Mouse (Mus musculus) heart, embryonic 13.5 days (tissue): ENCODE results near the gene Lcp2. TPM values are rescaled to one million over a fixed set of nuclear protein-coding genes. Genes with fewer than 3 reads are reported as not detected.

Experiments used
- ATAC-seq: fragments of 200-750 bp; cut with Nextera tagmentation; 2 replicates; pipeline ENCODE4 v1.8.0; 2017; ENCODE audit warnings: moderate TSS enrichment; ENCODE audit not compliant: insufficient number of reproducible peaks, low FRiP score, low TSS enrichment; ENCODE audit errors: extremely low read depth
- H3K27ac ChIP-seq: fragments of 300-500 bp; sonication (generic); replicated peaks from 2 replicates; pipeline ENCODE4 v1.5.1; 2015; ENCODE audit warnings: moderate library complexity, mild to moderate bottlenecking, inconsistent platforms
- H3K27me3 ChIP-seq: fragments of 300-500 bp; sonication (generic); replicated peaks from 2 replicates; pipeline ENCODE4 v1.6.1; 2015; ENCODE audit warnings: mild to moderate bottlenecking, inconsistent platforms
- H3K36me3 ChIP-seq: fragments of 300-500 bp; sonication (generic); 2 replicates; pipeline ENCODE4 v1.6.1; 2015; ENCODE audit warnings: mild to moderate bottlenecking, inconsistent platforms
- H3K4me1 ChIP-seq: fragments of 300-500 bp; sonication (generic); 2 replicates; pipeline ENCODE4 v1.6.1; 2015; ENCODE audit warnings: inconsistent platforms
- H3K4me2 ChIP-seq: fragments of 300-500 bp; sonication (generic); 2 replicates; pipeline ENCODE4 v1.6.1; 2015; ENCODE audit warnings: inconsistent platforms, mild to moderate bottlenecking, moderate library complexity
- H3K4me3 ChIP-seq: fragments of 300-500 bp; sonication (generic); 2 replicates; pipeline ENCODE4 v1.5.1; 2015; ENCODE audit warnings: moderate library complexity, mild to moderate bottlenecking, inconsistent platforms
- H3K9ac ChIP-seq: fragments of 300-500 bp; sonication (generic); 2 replicates; pipeline ENCODE4 v1.6.1; 2015; ENCODE audit warnings: inconsistent platforms, mild to moderate bottlenecking, moderate library complexity
- H3K9me3 ChIP-seq: fragments of 300-500 bp; sonication (generic); 2 replicates; pipeline ENCODE4 v1.6.1; 2016; ENCODE audit warnings: inconsistent platforms
- WGBS: fragments of 180-500 bp; shearing (Covaris S2); methylation state at CpG from one replicate; pipeline ENCODE4 v1.1.7; 2015; ENCODE audit warnings: mixed read lengths; 5-methylcytosine and 5-hydroxymethylcytosine counted together
- polyA plus RNA-seq: library from polyadenylated mRNA; unstranded; fragments of >200 nt; fragmentation: Nextera tagmentation; extraction: Ambion mirVana; gene quantifications from 2 replicates; pipeline ENCODE4 v1.2.1, GENCODE M21; 2015

The Lcp2 gene
- polyA plus RNA-seq, 1 experiment from 2014 or later, result 2.2 TPM

DNA sequence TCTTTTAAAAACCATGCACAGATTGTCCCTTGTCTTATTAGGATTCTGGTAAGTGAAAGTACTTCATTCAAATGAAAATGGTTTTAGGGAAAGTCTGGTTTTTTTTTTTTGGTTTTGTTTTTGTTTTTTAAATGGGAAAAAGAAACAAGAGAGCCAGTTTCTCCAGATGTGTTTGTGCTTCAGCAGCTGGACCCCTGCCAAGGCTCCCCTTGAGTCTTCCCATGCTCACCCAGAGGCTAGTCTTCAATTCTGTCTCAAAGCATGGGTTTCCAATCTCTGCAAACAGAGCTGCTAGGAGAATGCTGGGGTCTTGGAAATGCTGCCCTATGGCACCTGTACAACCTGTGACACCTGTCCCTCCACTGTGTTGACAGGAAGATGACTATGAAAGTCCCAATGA, 23.9 kb downstream of the Lcp2 start:
- Histone ChIP-seq H3K9ac (no peak overlapping the region), H3K36me3 (no peaks in the 10 kb centered on the region), H3K4me1 (0 out of 2 replicates have a peak, but pooled peaks cover 11% of the 10 kb centered on the region), H3K27me3 (peaks cover 9% of the 10 kb centered on the region), H3K4me2 (no peak overlapping the region), H3K4me3 (no peak overlapping the region), H3K9me3 (no peaks in the 10 kb centered on the region), H3K27ac (no peak overlapping the region)
- ATAC-seq, result no peak

DNA sequence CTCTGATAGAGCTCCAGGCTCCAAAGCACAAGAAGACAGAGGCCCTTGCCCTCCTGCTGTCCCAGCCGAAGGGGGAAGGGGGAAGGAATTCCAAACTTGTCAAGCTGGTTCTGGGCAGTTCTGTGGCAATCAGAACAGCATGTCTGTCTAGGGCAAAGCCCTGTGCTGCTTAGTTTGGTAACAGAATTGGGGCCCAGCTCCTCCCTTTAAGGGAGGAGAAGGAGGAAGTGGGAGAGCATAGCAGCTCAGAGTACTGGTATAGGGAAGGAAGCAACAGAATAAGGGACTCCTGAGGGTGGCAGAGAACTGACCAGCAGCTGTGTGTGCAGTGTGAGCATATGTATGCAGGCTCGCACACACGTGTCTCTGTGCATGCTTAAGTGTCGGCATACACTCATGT, 25.6 kb downstream of the Lcp2 start:
- no peak for ATAC-seq
- WGBS, result 61% methylated on average over 4 of the region's 4 CpGs
- no peak overlapping the region for H3K4me3 ChIP-seq

DNA sequence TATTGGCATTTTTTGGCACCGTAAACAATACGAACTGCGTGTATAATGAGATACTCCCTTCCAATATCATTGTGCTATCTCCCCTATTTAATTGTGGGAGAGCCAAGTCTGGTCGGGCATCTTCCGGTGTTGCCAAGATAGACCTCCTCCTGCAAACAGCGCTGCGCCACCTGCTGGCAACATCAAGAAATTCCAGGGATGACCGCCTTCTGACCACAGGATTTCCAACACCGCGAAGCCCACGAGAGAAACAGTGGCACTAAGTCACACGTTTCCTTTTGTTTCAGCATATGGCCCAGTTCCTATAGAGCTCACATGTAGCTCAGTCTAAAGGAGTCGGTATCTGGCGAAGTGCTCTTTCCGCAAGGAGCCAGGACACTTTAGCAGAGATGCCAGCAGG, 27.1 kb downstream of the Lcp2 start:
- Histone ChIP-seq H3K4me3 (no peak overlapping the region), H3K4me2 (peak overlapping the region; percentile 54)
- 10% methylated on average over 15 of the region's 15 CpGs for WGBS

More for the DNA sequence above, 25.6 kb downstream of the Lcp2 start:
- H3K36me3 ChIP-seq, result no peaks in the 10 kb centered on the region
- H3K27me3 ChIP-seq, result peaks cover 9% of the 10 kb centered on the region
- no peak overlapping the region for H3K9ac ChIP-seq
- no peaks in the 10 kb centered on the region for H3K9me3 ChIP-seq
- H3K4me2 ChIP-seq, result no peak overlapping the region
- H3K27ac ChIP-seq, result no peak overlapping the region
- 0 out of 2 replicates have a peak, but pooled peaks cover 11% of the 10 kb centered on the region for H3K4me1 ChIP-seq

DNA sequence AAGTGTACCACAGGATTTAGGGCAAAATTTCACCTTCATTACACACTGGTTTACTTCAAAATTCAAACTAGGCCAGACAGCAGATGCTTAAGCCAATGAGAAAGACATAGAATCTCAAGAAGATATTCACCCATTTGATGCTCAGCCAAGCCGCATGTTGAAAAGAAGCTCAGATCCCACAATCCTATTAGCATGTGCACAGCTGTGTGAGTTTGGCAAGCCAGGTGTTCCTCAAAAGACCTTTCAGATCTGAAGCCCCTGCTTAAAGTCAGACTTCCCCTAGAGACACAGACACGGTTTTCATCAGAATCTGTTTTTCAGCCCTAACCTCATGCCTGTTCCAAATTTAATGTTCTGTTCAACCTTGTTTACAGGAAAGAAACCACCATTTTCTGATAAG, 31.1 kb downstream of the Lcp2 start:
- no peak overlapping the region for H3K9ac ChIP-seq
- H3K36me3 ChIP-seq, result no peaks in the 10 kb centered on the region
- no peak overlapping the region for H3K4me2 ChIP-seq
- H3K4me1 ChIP-seq, result 0 out of 2 replicates have a peak, but pooled peaks cover 4% of the 10 kb centered on the region
- H3K4me3 ChIP-seq, result no peak overlapping the region
- H3K9me3 ChIP-seq, result no peaks in the 10 kb centered on the region
- ATAC-seq, result no peak
- H3K27me3 ChIP-seq, result peaks cover 14% of the 10 kb centered on the region
- H3K27ac ChIP-seq, result no peak overlapping the region
- WGBS, result 76% methylated on average over 2 of the region's 2 CpGs

More for the DNA sequence above, 27.1 kb downstream of the Lcp2 start:
- no peak overlapping the region for H3K9ac ChIP-seq
- peaks cover 9% of the 10 kb centered on the region for H3K27me3 ChIP-seq
- no peak for ATAC-seq
- H3K36me3 ChIP-seq, result no peaks in the 10 kb centered on the region
- H3K4me1 ChIP-seq, result 0 out of 2 replicates have a peak, but pooled peaks cover 11% of the 10 kb centered on the region
- no peak overlapping the region for H3K27ac ChIP-seq
- H3K9me3 ChIP-seq, result no peaks in the 10 kb centered on the region

DNA sequence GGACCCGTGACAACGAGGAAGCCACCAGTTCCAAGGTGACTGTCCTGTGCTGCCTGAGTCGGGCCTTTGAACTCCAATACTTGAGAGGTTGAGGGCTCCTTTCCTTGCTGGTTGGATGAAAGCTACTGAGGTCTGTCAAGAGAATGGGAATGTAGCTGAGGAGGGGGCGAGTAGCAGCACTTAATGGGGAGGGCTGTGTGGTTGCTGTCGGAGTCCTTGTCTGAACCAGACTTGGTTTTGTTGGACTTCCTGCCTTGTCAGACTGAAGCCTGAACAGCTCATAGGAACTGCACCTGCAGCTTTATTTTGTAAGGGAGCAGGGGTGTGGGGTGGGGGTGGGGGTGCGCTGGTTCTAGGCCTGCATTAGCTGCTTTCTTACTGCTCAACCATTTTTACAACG, 31.9 kb downstream of the Lcp2 start:
- ATAC-seq, result no peak
- WGBS, result 76% methylated on average over 7 of the region's 7 CpGs
- peaks cover 14% of the 10 kb centered on the region for H3K27me3 ChIP-seq
- H3K4me1 ChIP-seq, result peaks cover 3% of the 10 kb centered on the region; the same call in 1 of the 2 replicates
- H3K9ac ChIP-seq, result no peak overlapping the region
- no peaks in the 10 kb centered on the region for H3K9me3 ChIP-seq
- H3K4me2 ChIP-seq, result no peak overlapping the region
- no peaks in the 10 kb centered on the region for H3K36me3 ChIP-seq
- H3K4me3 ChIP-seq, result no peak overlapping the region
- no peak overlapping the region for H3K27ac ChIP-seq

DNA sequence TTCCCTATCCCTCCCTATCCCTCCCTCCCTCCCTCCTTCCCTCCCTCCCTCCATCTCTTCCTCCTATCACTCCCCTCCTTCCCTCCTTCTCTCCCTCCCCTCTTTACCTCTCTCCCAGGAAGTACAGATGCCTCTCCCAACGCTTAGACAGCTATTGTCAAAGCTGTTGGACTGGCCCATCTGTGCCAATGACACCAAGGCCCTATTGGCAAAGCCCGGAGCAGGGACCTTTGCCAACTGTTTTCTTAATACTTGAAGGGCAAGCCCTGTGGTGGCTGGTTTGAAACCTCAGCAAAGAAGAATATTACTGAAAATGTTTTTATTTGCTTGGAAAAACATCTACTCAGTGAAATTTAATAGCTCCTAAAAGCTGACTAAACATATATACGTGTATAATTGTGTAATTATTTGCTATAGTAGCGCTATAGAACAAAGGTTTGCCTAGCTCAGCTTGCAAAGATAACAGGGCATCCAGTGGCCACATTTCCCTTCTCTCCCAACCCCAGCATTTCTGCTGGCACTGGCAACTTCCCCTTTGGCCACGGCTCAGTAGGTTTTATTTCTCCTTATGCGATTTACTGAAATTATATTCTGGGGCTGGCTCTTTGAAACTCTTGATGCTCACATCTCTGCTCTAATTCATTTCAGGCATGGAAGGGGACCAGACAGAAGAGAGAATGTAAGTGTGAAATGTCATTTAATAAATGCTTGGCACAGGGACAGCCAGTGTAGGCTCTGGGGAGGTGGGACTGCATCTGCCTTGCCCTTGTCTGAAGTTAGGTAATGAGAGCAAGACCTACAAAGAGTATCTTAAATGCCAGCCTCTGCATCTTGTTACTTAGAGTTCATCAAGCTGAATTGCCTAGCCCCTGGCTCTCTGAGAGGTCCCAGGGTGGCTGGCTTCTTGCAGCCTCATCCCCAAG, 33.1 kb downstream of the Lcp2 start:
- no peak for ATAC-seq
- H3K4me2 ChIP-seq, result no peak overlapping the region
- 0 out of 2 replicates have a peak, but pooled peaks cover 4% of the 10 kb centered on the region for H3K27me3 ChIP-seq
- H3K27ac ChIP-seq, result no peak overlapping the region
- no peaks in the 10 kb centered on the region for H3K9me3 ChIP-seq
- peaks cover 8% of the 10 kb centered on the region; the same call in 1 of the 2 replicates for H3K4me1 ChIP-seq
- no peak overlapping the region for H3K9ac ChIP-seq
- WGBS, result 70% methylated on average over 6 of the region's 6 CpGs
- no peak overlapping the region for H3K4me3 ChIP-seq
- no peaks in the 10 kb centered on the region for H3K36me3 ChIP-seq

DNA sequence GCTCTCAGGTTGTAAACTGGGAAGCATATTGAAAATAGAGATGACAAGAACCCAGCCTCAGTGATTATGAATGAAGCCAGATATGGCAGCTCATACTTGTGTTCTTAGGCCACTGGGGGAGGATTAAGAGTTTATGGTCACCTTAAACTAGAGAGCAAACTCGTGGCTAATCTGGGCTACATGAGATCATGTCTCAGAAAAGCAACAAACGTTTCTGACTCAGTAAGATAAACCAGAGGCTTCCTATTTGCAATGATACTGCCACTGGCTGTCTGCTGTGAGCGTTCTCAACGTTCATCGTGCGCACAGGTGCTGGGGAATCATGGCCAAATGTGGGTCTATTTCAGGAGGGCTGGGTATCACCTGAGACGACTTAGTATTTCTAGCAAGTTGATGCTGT, 37.1 kb downstream of the Lcp2 start:
- Histone ChIP-seq H3K27me3 (0 out of 2 replicates have a peak, but pooled peaks cover 4% of the 10 kb centered on the region), H3K4me1 (peaks cover 8% of the 10 kb centered on the region; the same call in 1 of the 2 replicates), H3K4me3 (no peak overlapping the region), H3K4me2 (no peak overlapping the region), H3K9me3 (no peaks in the 10 kb centered on the region), H3K36me3 (no peaks in the 10 kb centered on the region), H3K9ac (no peak overlapping the region), H3K27ac (no peak overlapping the region)
- ATAC-seq, result no peak
- WGBS, result 34% methylated on average over 7 of the region's 7 CpGs

DNA sequence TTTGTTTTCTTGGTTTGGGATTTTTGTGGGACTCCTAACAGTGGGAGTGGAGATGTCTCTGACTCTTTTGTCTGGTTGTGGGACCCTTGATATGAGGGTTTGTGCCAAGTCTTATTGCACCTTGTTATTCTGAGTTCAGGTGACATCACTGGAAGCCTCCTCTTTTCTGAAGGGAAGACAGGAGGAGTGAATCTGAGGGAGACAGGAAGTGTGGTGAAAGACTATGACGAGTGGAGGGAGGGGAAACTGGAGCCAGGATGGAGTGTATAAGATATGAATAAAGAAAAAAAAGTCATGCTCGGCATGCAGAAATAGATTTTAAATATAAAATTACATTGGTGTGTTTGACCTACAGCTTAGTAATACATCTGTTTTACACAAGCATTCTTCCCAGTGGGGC, 37.9 kb downstream of the Lcp2 start:
- 0 out of 2 replicates have a peak, but pooled peaks cover 4% of the 10 kb centered on the region for H3K27me3 ChIP-seq
- no peaks in the 10 kb centered on the region for H3K9me3 ChIP-seq
- H3K4me3 ChIP-seq, result no peak overlapping the region
- H3K27ac ChIP-seq, result no peak overlapping the region
- H3K36me3 ChIP-seq, result no peaks in the 10 kb centered on the region
- ATAC-seq, result no peak
- H3K4me2 ChIP-seq, result no peak overlapping the region
- 28% methylated on average over 2 of the region's 2 CpGs for WGBS
- H3K9ac ChIP-seq, result no peak overlapping the region
- peaks cover 8% of the 10 kb centered on the region; the same call in 1 of the 2 replicates for H3K4me1 ChIP-seq

DNA sequence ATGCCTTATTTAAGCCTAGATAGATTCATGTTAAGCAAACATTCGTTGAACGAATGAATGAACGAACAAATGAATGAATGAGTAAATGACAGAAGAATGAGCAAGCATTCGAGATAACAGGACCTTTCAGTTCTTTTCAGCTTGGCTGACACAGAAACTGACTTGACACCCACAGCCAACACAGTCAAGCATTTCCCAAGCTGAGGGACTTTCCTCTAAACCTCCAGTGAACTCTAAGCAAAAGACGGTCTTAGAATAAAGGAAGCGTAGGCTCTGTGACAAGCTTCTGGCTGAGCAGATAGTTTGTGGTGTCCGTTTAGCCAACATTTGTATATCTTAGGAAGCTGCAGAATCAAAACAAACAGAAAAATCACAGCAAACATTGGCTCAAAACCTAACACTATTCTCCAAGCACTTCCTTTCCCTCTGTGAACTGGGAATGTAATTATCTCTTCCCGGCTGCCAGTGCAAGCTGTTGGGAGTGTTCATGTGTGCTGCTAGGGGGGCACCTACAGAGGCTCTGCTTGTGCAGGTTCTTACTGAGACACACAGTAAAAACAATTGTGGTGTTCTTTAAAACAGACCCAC, 39.5 kb downstream of the Lcp2 start:
- 58% methylated on average over 8 of the region's 8 CpGs for WGBS

DNA sequence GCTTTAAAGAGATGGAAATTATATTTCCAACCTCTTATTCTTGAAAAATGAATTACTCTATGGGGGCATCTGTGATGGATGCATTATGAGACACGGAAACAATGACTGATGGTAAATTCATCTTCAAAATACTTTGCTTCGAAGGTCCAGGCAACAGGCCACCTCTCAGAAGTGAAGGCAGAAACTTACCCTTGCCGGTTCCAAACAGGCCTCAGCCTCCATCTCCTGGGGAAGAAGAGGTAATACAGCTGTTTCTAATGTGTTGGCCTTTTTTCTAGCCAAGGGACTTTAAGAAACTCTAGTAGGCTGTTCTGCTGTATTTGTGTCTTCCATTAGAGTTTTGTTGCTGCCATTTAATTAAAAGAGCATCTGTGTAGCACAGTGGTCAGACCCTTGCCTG, 40.3 kb downstream of the Lcp2 start:
- Histone ChIP-seq H3K4me3 (no peak overlapping the region), H3K9ac (no peak overlapping the region), H3K27ac (no peak overlapping the region), H3K36me3 (no peaks in the 10 kb centered on the region), H3K4me2 (no peak overlapping the region), H3K4me1 (peaks cover 8% of the 10 kb centered on the region; the same call in 1 of the 2 replicates), H3K9me3 (no peaks in the 10 kb centered on the region), H3K27me3 (no peaks in the 10 kb centered on the region)
- no peak for ATAC-seq
- WGBS, result 57% methylated on average over 3 of the region's 3 CpGs

More for the DNA sequence above, 39.5 kb downstream of the Lcp2 start:
- H3K36me3 ChIP-seq, result no peaks in the 10 kb centered on the region
- H3K9ac ChIP-seq, result no peak overlapping the region
- no peak overlapping the region for H3K27ac ChIP-seq
- no peak overlapping the region for H3K4me3 ChIP-seq
- H3K27me3 ChIP-seq, result no peaks in the 10 kb centered on the region
- H3K4me1 ChIP-seq, result peaks cover 8% of the 10 kb centered on the region; the same call in 1 of the 2 replicates
- no peak for ATAC-seq
- no peak overlapping the region for H3K4me2 ChIP-seq
- no peaks in the 10 kb centered on the region for H3K9me3 ChIP-seq

DNA sequence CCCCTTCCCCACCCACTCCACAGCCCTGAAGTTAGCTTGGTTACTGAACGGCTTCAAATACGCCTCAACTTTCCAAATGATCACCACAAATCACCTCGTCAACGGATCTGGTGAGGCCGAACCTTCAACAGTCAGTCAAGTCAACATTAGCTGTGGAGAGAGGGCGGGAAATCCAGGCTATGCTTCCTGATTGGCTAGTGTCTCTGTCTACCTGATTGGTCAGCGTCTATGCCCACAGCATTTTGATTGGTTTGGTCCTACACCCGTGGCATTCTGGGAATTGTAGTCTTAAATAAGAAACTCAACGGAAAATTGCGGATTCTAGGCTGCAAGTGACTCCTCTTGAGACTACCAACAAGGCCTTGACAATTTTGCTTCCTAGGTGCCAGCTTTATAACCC, 51.7 kb downstream of the Lcp2 start, which contains the start of gene 4930469K13Rik:
TSS of gene 4930469K13Rik (minus strand) at position 133 of the 400 bp plus-strand sequence.
- no peak for ATAC-seq
- H3K36me3 ChIP-seq, result no peaks in the 10 kb centered on the region
- WGBS, result 77% methylated on average over 10 of the region's 10 CpGs

More for the DNA sequence above, 51.7 kb downstream of the Lcp2 start, which contains the start of gene 4930469K13Rik:
- Histone ChIP-seq H3K9ac (no peak within 1 kb of the TSS), H3K4me2 (no peak within 1 kb of the TSS), H3K4me3 (no peak within 1 kb of the TSS), H3K4me1 (no peaks in the 10 kb centered on the region), H3K9me3 (no peaks in the 10 kb centered on the region), H3K27me3 (no peaks in the 10 kb centered on the region), H3K27ac (no peak within 1 kb of the TSS)
